Mouse (Mus musculus): ENCODE results near the gene Asprv1. TPM values are rescaled to one million over a fixed set of nuclear protein-coding genes. Genes with fewer than 3 reads are reported as not detected.

Asprv1 gene
- polyA plus RNA-seq (2016; fragmentation: Nextera tagmentation; extraction: Ambion mirVana) = 0.10 and 0.12 TPM in 2 replicates

DNA sequence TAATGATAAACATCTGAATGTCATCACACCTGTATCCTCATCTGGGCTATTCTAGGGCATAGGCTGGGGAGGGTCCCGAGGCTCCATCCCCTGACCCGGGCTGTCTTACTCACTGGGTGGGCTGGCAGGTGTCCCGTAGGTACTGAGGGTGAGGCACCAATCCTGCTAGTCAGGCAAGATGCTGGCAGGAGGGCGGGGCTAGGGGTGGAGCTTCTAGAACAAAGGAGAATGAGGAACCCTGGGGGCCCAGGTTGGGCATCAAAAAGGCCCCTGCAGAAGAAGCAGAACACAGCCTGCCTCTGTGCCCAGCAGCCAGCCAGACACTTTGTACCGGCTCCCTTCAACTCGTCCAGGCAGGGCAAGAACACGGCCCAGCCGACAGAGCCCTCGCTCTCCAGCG lies at the start of gene Asprv1:
TSS of gene Asprv1 (plus strand) at position 219 of the 400 bp plus-strand sequence.
- Histone ChIP-seq H3K27me3 (replicated peaks) (peaks cover 3% of the 10 kb centered on the region; the same call in 1 of the 2 replicates), H3K4me2 (no peak within 1 kb of the TSS), H3K9me3 (replicated peaks) (no peaks in the 10 kb centered on the region), H3K36me3 (no peaks in the 10 kb centered on the region), H3K4me1 (replicated peaks) (peaks cover 12% of the 10 kb centered on the region; the same call in 1 of the 2 replicates), H3K9ac (no peak within 1 kb of the TSS), H3K27ac (ENCODE audit: poor library complexity, severe bottlenecking) (no peak within 1 kb of the TSS), H3K4me3 (no peak within 1 kb of the TSS)
- no peak for ATAC-seq (ENCODE audit: insufficient number of reproducible peaks, low FRiP score)
- 55% methylated on average over 10 of the region's 10 CpGs for WGBS

DNA sequence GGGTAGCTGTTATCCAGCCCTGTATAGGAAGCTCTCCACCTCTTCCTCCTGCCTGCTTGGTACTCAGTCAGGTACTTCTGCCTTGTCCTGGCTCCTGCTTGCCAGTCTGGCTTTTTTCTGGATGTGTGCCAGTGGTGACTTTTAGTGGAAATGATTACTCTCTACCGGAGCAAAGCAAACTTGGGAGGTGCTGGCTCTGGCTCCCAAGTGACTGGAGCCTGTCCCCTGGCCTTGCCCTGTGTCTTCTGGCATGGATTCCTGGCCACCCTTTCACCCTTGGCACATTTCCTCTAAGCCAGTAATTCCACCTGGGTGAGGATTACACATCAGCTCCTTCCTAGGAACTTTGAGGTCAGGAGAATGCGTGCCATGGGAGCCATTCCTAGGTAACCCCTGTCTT lies 49.6 kb upstream of the Asprv1 start:
- Histone ChIP-seq H3K27ac (ENCODE audit: poor library complexity, severe bottlenecking) (no peak overlapping the region), H3K4me1 (replicated peaks) (peaks cover 23% of the 10 kb centered on the region), H3K4me3 (no peak overlapping the region), H3K9me3 (replicated peaks) (no peaks in the 10 kb centered on the region), H3K36me3 (no peaks in the 10 kb centered on the region), H3K9ac (no peak overlapping the region), H3K27me3 (replicated peaks) (no peaks in the 10 kb centered on the region), H3K4me2 (no peak overlapping the region)
- 61% methylated on average over 2 of the region's 2 CpGs for WGBS
- no peak for ATAC-seq (ENCODE audit: insufficient number of reproducible peaks, low FRiP score)

DNA sequence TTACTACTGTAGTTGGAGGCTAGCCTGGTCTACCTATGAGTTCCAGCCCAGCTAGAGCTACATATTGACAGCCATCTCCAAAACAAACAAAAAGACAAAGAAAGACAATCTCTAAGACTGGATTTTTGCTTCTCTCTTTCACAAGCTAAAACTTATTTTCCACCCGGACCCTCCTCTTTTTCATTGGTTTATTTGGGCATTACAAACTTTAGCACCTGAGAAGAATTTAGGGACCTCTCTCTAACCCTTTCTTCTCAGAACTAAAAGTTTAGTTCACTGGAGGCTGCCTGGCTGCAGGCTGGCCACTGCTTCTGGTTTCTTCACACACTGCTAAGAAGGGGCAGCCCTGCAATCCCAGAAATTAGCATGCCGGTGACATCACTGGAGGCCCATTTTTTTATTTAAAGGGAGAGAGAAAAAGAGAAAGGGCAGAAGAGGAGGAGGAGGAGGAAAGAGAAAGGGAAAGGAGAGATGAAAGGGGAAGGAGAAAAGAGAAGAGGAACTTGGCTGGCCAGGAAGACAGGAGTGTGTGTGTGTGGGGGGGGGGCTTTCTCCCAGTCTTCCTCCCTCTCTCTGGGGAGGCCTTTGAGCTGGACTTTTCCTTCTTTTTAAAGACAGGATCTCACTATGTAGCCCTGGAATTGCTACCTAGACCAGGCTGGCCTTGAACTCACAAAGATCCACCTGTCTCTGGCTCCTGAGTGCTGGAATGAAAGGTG lies 48.7 kb upstream of the Asprv1 start:
- Histone ChIP-seq H3K4me3 (no peak overlapping the region), H3K27ac (ENCODE audit: poor library complexity, severe bottlenecking) (0 out of 2 replicates have a peak overlapping the region, but pooled peaks have one; percentile 7)

DNA sequence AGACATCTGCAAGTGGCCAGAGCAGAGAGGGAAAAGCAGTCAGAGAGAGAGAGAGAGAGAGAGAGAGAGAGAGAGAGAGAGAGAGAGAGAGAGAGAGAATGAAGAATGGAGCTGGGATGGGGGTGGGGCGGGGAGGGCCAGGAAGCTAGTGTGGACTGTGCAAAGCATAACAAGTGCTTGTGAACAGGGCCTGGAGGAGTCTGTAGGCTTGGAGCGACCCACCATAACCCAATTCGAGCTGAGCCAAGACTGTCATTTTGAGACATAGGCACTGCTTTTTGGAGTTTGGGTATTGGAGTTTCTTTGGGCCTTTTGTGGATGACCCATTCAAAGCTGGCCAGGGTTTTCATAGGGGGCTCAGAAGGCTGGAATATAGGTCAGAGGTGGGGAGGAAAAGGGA lies 48.0 kb upstream of the Asprv1 start:
- no peak for ATAC-seq (ENCODE audit: insufficient number of reproducible peaks, low FRiP score)
- Histone ChIP-seq H3K27ac (ENCODE audit: poor library complexity, severe bottlenecking) (no peak overlapping the region), H3K4me2 (no peak overlapping the region)

More for the DNA sequence above, 48.7 kb upstream of the Asprv1 start:
- ATAC-seq (ENCODE audit: insufficient number of reproducible peaks, low FRiP score) = no peak
- H3K9ac ChIP-seq = no peak overlapping the region
- H3K27me3 ChIP-seq (replicated peaks) = no peaks in the 10 kb centered on the region
- WGBS = 64% methylated on average over 2 of the region's 2 CpGs
- H3K4me2 ChIP-seq = no peak overlapping the region
- H3K9me3 ChIP-seq (replicated peaks) = no peaks in the 10 kb centered on the region
- H3K36me3 ChIP-seq = no peaks in the 10 kb centered on the region
- peaks cover 26% of the 10 kb centered on the region for H3K4me1 ChIP-seq (replicated peaks)

DNA sequence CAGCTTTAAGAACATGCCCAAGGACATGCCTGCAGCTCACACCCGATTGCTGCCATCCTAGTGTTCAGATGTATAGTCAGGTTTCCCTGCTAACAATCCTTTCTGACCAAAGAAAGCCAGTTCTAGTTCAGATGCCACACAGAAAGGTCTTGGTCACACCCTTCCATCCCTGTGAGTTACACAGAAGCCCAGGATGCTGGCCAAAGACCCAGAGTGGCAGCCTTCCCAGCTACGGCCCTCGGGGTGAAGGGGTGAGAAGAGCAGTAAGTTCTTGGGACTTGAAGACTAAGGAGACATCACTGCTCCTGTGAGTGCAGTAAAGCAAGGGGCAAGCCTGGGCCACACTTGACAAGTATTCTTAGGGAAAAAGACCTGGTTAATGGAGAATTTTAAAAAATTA lies 44.8 kb upstream of the Asprv1 start:
- ATAC-seq (ENCODE audit: insufficient number of reproducible peaks, low FRiP score) = no peak
- H3K4me2 ChIP-seq = no peak overlapping the region
- no peaks in the 10 kb centered on the region for H3K36me3 ChIP-seq
- 86% methylated on average over 3 of the region's 3 CpGs for WGBS
- H3K4me3 ChIP-seq = no peak overlapping the region
- no peaks in the 10 kb centered on the region for H3K9me3 ChIP-seq (replicated peaks)
- H3K27me3 ChIP-seq (replicated peaks) = no peaks in the 10 kb centered on the region
- peaks cover 38% of the 10 kb centered on the region for H3K4me1 ChIP-seq (replicated peaks)
- no peak overlapping the region for H3K27ac ChIP-seq (ENCODE audit: poor library complexity, severe bottlenecking)
- H3K9ac ChIP-seq = no peak overlapping the region

More for the DNA sequence above, 48.0 kb upstream of the Asprv1 start:
- Histone ChIP-seq H3K27me3 (replicated peaks) (no peaks in the 10 kb centered on the region), H3K4me1 (replicated peaks) (peaks cover 33% of the 10 kb centered on the region), H3K9ac (no peak overlapping the region), H3K9me3 (replicated peaks) (no peaks in the 10 kb centered on the region), H3K4me3 (no peak overlapping the region), H3K36me3 (no peaks in the 10 kb centered on the region)
- 80% methylated on average over 3 of the region's 3 CpGs for WGBS

DNA sequence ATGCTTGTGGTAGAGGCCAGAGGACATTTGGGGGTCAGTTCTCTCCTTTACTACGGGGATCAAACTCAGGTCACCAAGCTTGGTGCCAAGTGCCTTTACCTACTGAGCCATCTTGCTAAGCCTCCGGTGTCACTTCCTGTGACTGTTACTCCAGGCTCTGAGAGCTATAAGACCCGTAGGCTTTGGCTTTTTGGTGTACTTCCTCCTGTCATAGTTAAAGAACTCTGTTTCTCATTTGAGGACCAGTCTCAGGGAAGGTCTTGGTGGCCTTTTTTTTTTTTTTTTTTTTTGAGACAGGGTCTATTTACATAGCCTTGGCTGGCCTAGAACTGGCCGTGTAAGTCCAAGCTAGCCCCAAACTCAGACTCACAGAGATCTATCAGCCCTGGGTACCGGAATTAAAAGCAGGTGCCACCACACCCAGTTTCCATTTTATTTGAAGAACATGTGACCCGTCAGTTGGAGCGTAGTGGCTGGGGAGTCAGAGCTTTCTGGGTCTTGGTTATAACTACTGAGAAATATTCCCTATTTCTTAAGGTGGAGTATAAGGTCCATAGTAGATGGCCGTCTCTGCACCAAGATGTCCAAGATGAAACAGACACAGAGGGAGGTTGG lies 44.3 kb upstream of the Asprv1 start:
- H3K9ac ChIP-seq = no peak overlapping the region
- no peaks in the 10 kb centered on the region for H3K9me3 ChIP-seq (replicated peaks)
- no peak for ATAC-seq (ENCODE audit: insufficient number of reproducible peaks, low FRiP score)
- no peak overlapping the region for H3K4me3 ChIP-seq
- H3K27me3 ChIP-seq (replicated peaks) = no peaks in the 10 kb centered on the region
- WGBS = 76% methylated on average over 8 of the region's 8 CpGs
- H3K4me2 ChIP-seq = no peak overlapping the region
- H3K36me3 ChIP-seq = no peaks in the 10 kb centered on the region
- H3K27ac ChIP-seq (ENCODE audit: poor library complexity, severe bottlenecking) = 0 out of 2 replicates have a peak overlapping the region, but pooled peaks have one; percentile 88
- H3K4me1 ChIP-seq (replicated peaks) = peaks cover 37% of the 10 kb centered on the region

DNA sequence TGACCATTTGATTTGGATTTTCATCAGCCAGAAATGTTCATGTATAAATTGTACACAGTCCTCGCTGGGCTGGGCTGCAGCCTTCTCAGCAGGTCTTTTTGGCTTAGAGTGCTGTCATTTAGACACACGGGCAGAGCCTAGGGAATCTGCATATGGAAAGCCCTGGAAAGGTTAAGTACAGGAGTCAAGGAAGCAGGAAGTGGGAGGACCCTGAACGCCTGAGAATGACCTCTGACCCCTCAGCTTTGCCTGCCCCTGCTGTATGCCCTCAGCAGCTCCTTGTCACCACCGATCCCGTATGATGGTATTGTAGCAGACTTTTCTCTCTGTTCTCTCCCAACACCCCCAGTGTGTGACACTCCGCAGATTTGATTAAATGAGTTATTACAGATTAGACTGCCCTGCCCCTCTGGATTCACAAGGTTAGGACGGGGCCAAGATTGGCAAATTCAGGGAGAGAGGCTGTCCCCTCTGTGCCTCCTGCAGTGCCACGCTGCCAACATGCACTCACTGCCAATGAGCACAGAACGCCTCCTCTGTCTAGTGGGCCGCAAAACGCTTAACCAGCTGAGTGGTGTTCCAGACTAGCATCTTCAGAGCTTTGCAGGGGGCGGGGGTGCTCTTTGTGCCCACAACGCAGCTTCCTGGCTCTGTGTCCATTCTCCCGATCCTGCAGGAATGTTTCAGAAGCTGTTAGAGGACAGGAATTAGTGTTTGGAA lies 43.5 kb upstream of the Asprv1 start:
- Histone ChIP-seq H3K9ac (peak overlapping the region; percentile 49), H3K4me3 (peak overlapping the region; percentile 22), H3K4me2 (peak overlapping the region; percentile 65), H3K36me3 (no peaks in the 10 kb centered on the region), H3K27ac (ENCODE audit: poor library complexity, severe bottlenecking) (peak overlapping the region; percentile 88), H3K9me3 (replicated peaks) (no peaks in the 10 kb centered on the region), H3K27me3 (replicated peaks) (no peaks in the 10 kb centered on the region), H3K4me1 (replicated peaks) (peaks cover 34% of the 10 kb centered on the region)
- 31% methylated on average over 14 of the region's 14 CpGs for WGBS
- 0 out of 2 replicates have a peak, but pooled peaks have one; percentile 7 for ATAC-seq (ENCODE audit: insufficient number of reproducible peaks, low FRiP score)

DNA sequence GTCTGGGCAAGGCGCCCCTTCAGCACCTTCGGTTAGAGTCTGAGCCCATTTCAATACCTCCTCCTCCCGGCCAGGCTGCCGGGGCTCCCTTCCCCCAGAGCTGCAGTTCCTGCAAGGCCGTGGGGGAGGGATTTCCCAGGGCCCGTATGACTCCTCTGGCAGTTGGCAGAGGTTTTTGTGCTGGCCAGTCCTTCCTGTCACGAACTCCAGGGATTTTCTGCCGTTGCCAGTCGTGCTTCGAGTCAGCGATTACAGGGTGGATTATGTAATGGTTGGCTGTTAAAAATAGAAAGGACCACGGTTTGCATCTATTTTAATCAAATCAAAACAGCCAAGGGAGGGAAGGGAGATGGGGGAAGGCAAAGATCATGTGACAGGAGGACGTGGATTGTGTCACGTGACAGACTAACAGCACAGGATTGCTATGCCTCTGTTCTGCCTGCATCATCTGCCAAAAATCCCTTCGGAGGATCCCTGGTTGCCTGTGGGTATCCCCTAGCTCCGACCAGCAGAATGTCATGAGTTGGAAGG lies 42.8 kb upstream of the Asprv1 start:
- Histone ChIP-seq H3K27me3 (replicated peaks) (no peaks in the 10 kb centered on the region), H3K9me3 (replicated peaks) (peaks cover 4% of the 10 kb centered on the region; the same call in 1 of the 2 replicates), H3K4me2 (peak overlapping the region; percentile 65), H3K4me3 (peak overlapping the region; percentile 22), H3K4me1 (replicated peaks) (peaks cover 27% of the 10 kb centered on the region), H3K36me3 (no peaks in the 10 kb centered on the region), H3K27ac (ENCODE audit: poor library complexity, severe bottlenecking) (peak overlapping the region; percentile 88), H3K9ac (peak overlapping the region; percentile 49)
- WGBS = 4% methylated on average over 16 of the region's 16 CpGs
- peak; percentile 88 for ATAC-seq (ENCODE audit: insufficient number of reproducible peaks, low FRiP score)

DNA sequence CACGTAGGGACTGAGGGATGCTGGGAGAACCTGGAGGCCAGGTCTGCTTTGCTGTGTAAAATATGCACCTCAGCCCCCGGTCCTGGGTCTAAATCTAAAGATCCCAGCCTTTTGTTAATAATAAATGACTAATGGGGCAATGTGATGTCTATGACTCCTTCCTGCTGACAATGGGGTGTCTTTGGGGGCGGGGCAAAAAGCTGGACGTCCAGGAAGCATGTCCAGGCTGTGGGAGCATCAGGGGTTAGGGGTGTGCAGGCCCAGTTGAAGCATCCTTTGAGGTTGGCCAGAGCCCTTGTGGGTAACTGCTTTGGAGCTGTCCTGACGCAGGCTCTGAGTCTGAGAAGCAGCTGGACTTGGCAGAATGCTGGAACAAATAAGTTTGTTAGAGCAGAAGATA lies 41.9 kb upstream of the Asprv1 start:
- no peaks in the 10 kb centered on the region for H3K36me3 ChIP-seq
- ATAC-seq (ENCODE audit: insufficient number of reproducible peaks, low FRiP score) = no peak
- peaks cover 20% of the 10 kb centered on the region for H3K4me1 ChIP-seq (replicated peaks)
- no peak overlapping the region for H3K9ac ChIP-seq
- 64% methylated on average over 5 of the region's 5 CpGs for WGBS
- 0 out of 2 replicates have a peak overlapping the region, but pooled peaks have one; percentile 88 for H3K27ac ChIP-seq (ENCODE audit: poor library complexity, severe bottlenecking)
- no peaks in the 10 kb centered on the region for H3K27me3 ChIP-seq (replicated peaks)
- no peak overlapping the region for H3K4me3 ChIP-seq
- peaks cover 4% of the 10 kb centered on the region; the same call in 1 of the 2 replicates for H3K9me3 ChIP-seq (replicated peaks)
- no peak overlapping the region for H3K4me2 ChIP-seq

DNA sequence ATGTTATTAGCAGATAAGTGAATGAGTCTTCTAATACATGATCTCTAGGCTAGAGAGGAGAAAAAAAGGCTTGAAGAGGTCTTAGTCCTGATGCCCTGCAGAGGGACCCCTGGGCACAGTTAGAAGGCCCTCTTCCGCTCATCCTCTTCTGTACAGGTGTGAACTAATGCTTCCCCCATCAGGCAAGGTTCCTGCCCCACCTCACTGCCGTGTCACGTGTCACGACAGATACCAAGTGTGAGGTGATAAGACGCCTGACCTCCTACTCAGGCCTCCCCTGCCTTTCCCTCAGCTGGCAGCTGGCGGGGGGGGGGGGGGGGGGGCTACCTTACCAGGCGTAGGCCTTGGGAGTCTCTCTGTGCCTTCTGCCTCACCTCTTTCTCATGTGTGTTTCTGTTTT lies 39.5 kb upstream of the Asprv1 start:
- no peak overlapping the region for H3K4me3 ChIP-seq
- H3K9ac ChIP-seq = no peak overlapping the region
- H3K4me2 ChIP-seq = no peak overlapping the region
- H3K4me1 ChIP-seq (replicated peaks) = peaks cover 20% of the 10 kb centered on the region
- no peak for ATAC-seq (ENCODE audit: insufficient number of reproducible peaks, low FRiP score)
- no peaks in the 10 kb centered on the region for H3K36me3 ChIP-seq
- H3K9me3 ChIP-seq (replicated peaks) = peaks cover 4% of the 10 kb centered on the region; the same call in 1 of the 2 replicates
- no peaks in the 10 kb centered on the region for H3K27me3 ChIP-seq (replicated peaks)
- WGBS = 41% methylated on average over 6 of the region's 7 CpGs
- no peak overlapping the region for H3K27ac ChIP-seq (ENCODE audit: poor library complexity, severe bottlenecking)

All from heart, embryonic 12.5 days (tissue).